1 mouse cellular context compared by ENCODE assay signal in genomic region chrX:18165121-18165520, GRCm38 (mm10).
TF ChIP-seq lines count a peak whose summit lies in the region.

No protein-coding gene starts in this region.

TF ChIP-seq in MEL, 35 proteins besides CTCF, POLR2A, EP300 and RAD21 (continued from another document):
- TF ChIP-seq ZNF384 (IDR thresholded peaks at IDR 0.05; ENCODE audit: low read depth, low read length) (no peak), TCF12 (IDR thresholded peaks at IDR 0.05; ENCODE audit: low read depth, low read length) (no peak; the same call in 1 of the 2 replicates), SIN3A (IDR thresholded peaks at IDR 0.05; ENCODE audit: low read length) (peak; percentile 76), MXI1 (IDR thresholded peaks at IDR 0.05; ENCODE audit: low read depth, low read length) (peak; percentile 82; the same call in 1 of the 2 replicates)
TF ChIP-seq in MEL: peak in this region for 4.
